Mouse (Mus musculus) liver, adult 2 months (tissue): ENCODE measurements around the gene Mrpl35. TPM values are rescaled to one million over a fixed set of nuclear protein-coding genes. Genes with fewer than 3 reads are reported as not detected.
"Not testable (repeated sequence)": the region's sequence is repeated elsewhere in the genome, so short reads cannot be mapped to it uniquely, and the experiment has no call there.

ENCODE experiments used
- DNase-seq: peaks from one replicate; pipeline ENCODE4 v3.0.0-alpha.2; 2011; ENCODE audit warnings: low read depth, low spot score; ENCODE audit errors: extremely low read depth
- H3K27ac ChIP-seq: fragments of 200-500 bp; replicated peaks from 2 replicates; pipeline ENCODE4 v1.5.1; 2012; ENCODE audit warnings: low read depth, mild to moderate bottlenecking, control low read depth, inconsistent platforms, low read length; ENCODE audit not compliant: insufficient read depth
- H3K27me3 ChIP-seq: fragments of 200-500 bp; 2 replicates; pipeline ENCODE4 v1.6.1; 2012; ENCODE audit warnings: mild to moderate bottlenecking, moderate library complexity, low read length, inconsistent platforms; ENCODE audit not compliant: control insufficient read depth, insufficient read depth
- H3K36me3 ChIP-seq: fragments of 200-500 bp; 2 replicates; pipeline ENCODE4 v1.6.1; 2012; ENCODE audit warnings: low read length, inconsistent platforms; ENCODE audit not compliant: control insufficient read depth, insufficient read depth
- H3K4me1 ChIP-seq: fragments of 200-500 bp; 2 replicates; pipeline ENCODE4 v1.6.1; 2011; ENCODE audit warnings: low read length; ENCODE audit not compliant: control insufficient read depth, insufficient read depth
- H3K4me3 ChIP-seq: fragments of 200-500 bp; 2 replicates; pipeline ENCODE4 v1.5.1; 2011; ENCODE audit warnings: low read depth, mild to moderate bottlenecking, control low read depth, low read length, moderate library complexity; ENCODE audit not compliant: insufficient read depth
- H3K79me2 ChIP-seq: fragments of 200-500 bp; 2 replicates; pipeline ENCODE4 v1.6.1; 2012; ENCODE audit warnings: inconsistent platforms, mild to moderate bottlenecking, low read length, moderate library complexity; ENCODE audit not compliant: control insufficient read depth, insufficient read depth
- H3K9ac ChIP-seq: fragments of 200-500 bp; 2 replicates; pipeline ENCODE4 v1.6.1; 2012; ENCODE audit warnings: low read depth, mild to moderate bottlenecking, control low read depth, inconsistent platforms, low read length
- CTCF ChIP-seq: fragments of 200-500 bp; IDR thresholded peaks from 2 replicates; pipeline ENCODE4 v1.5.1; 2011; ENCODE audit warnings: low read depth, low read length, control low read depth
- POLR2A ChIP-seq: fragments of 200-500 bp; IDR thresholded peaks from 2 replicates; pipeline ENCODE4 v1.6.1; 2011; ENCODE audit warnings: low read length, control low read depth; ENCODE audit not compliant: insufficient read depth; ENCODE audit errors: extremely low read depth
- WGBS: fragments of 180-500 bp; shearing (Covaris S2); methylation state at CpG from one replicate; pipeline ENCODE4 v1.1.7; 2018; 5-methylcytosine and 5-hydroxymethylcytosine counted together
- polyA plus RNA-seq: library from polyadenylated mRNA; depleted of rRNA; stranded (reverse); fragments of >200 nt; gene quantifications from 2 replicates; pipeline ENCODE4 v1.2.3, GENCODE M21; 2012; rRNA removed
- total RNA-seq: library from RNA; depleted of rRNA; stranded (reverse); fragments of >200 nt; gene quantifications from 2 replicates; pipeline ENCODE4 v1.2.3, GENCODE M21; 2014; rRNA removed

The Mrpl35 gene
- 13.5 and 14.4 TPM in 2 replicates for total RNA-seq
- 8.6 and 9.5 TPM in 2 replicates for polyA plus RNA-seq

GRCm38 (mm10) chr6:71826869-71827268 lies at the start of gene Mrpl35:
Mrpl35 (minus strand) TSS chr6:71826969.
- Histone ChIP-seq H3K79me2 (peaks cover 2% of the 10 kb centered on the region; the same call in 1 of the 2 replicates), H3K27me3 (no peaks in the 10 kb centered on the region), H3K27ac (no peak within 1 kb of the TSS), H3K4me1 (peaks cover 2% of the 10 kb centered on the region; the same call in 1 of the 2 replicates), H3K4me3 (no peak within 1 kb of the TSS), H3K36me3 (no peaks in the 10 kb centered on the region), H3K9ac (no peak within 1 kb of the TSS)
- TF ChIP-seq CTCF, result no peak
- no peak for TF ChIP-seq POLR2A
- WGBS, result 58% methylated on average over 1 of the region's 1 CpGs
- no peak for DNase-seq

- Histone ChIP-seq H3K27ac (no peak overlapping the region), H3K79me2 (no peaks in the 10 kb centered on the region), H3K4me3 (no peak overlapping the region), H3K36me3 (peaks cover 64% of the 10 kb centered on the region), H3K27me3 (no peaks in the 10 kb centered on the region), H3K4me1 (no peaks in the 10 kb centered on the region), H3K9ac (no peak overlapping the region)
- WGBS, result 93% methylated on average over 9 of the region's 9 CpGs
- no peak for DNase-seq
- TF ChIP-seq POLR2A (no peak), CTCF (no peak)
Measured at GRCm38 (mm10) chr6:71871396-71871795, 44.6 kb upstream of the Mrpl35 start.

- no peak overlapping the region for H3K9ac ChIP-seq
- H3K36me3 ChIP-seq, result peaks cover 63% of the 10 kb centered on the region
- H3K27ac ChIP-seq, result no peak overlapping the region
- H3K4me3 ChIP-seq, result no peak overlapping the region
- H3K27me3 ChIP-seq, result no peaks in the 10 kb centered on the region
- TF ChIP-seq POLR2A (no peak), CTCF (0 out of 2 replicates have a peak, but pooled peaks have one; percentile 7)
- peak; percentile 26 for DNase-seq
- 92% methylated on average over 1 of the region's 1 CpGs for WGBS
- H3K4me1 ChIP-seq, result no peaks in the 10 kb centered on the region
- no peaks in the 10 kb centered on the region for H3K79me2 ChIP-seq
Measured at GRCm38 (mm10) chr6:71868809-71869208, 42.0 kb upstream of the Mrpl35 start.

- Histone ChIP-seq H3K36me3 (peaks cover 64% of the 10 kb centered on the region), H3K4me3 (no peak overlapping the region), H3K27ac (no peak overlapping the region), H3K79me2 (no peaks in the 10 kb centered on the region; the same call in 1 of the 2 replicates), H3K4me1 (no peaks in the 10 kb centered on the region), H3K27me3 (no peaks in the 10 kb centered on the region), H3K9ac (no peak overlapping the region)
- TF ChIP-seq CTCF, result no peak
- TF ChIP-seq POLR2A, result no peak
- WGBS, result 88% methylated on average over 2 of the region's 2 CpGs
- DNase-seq, result no peak
Measured at GRCm38 (mm10) chr6:71867751-71868150, 41.0 kb upstream of the Mrpl35 start.

GRCm38 (mm10) chr6:71846906-71847305 lies 20.1 kb upstream of the Mrpl35 start:
- not testable (repeated sequence) for H3K27me3 ChIP-seq, H3K9ac ChIP-seq, H3K4me3 ChIP-seq, H3K27ac ChIP-seq, H3K4me1 ChIP-seq
- Histone ChIP-seq H3K79me2 (peaks cover 12% of the 10 kb centered on the region; the same call in 1 of the 2 replicates), H3K36me3 (peaks cover 28% of the 10 kb centered on the region)
- WGBS, result 29% methylated on average over 6 of the region's 6 CpGs
- DNase-seq, result peak; percentile 65

GRCm38 (mm10) chr6:71840597-71841290 lies 14.0 kb upstream of the Mrpl35 start:
- Histone ChIP-seq H3K36me3 (peaks cover 7% of the 10 kb centered on the region), H3K4me1 (peaks cover 18% of the 10 kb centered on the region), H3K9ac (no peak overlapping the region), H3K4me3 (no peak overlapping the region), H3K27me3 (no peaks in the 10 kb centered on the region), H3K27ac (peak overlapping the region; percentile 78; the same call in 1 of the 2 replicates), H3K79me2 (peaks cover 23% of the 10 kb centered on the region; the same call in 1 of the 2 replicates)
- 76% methylated on average over 1 of the region's 1 CpGs for WGBS
- DNase-seq, result peak; percentile 87
- TF ChIP-seq POLR2A (no peak), CTCF (no peak)
